Mouse (Mus musculus) hindbrain, embryonic 16.5 days (tissue): ENCODE results near the gene C8g. TPM values are rescaled to one million over a fixed set of nuclear protein-coding genes. Genes with fewer than 3 reads are reported as not detected.

Experiments
- ATAC-seq: fragments of 200-750 bp; cut with Nextera tagmentation; 2 replicates; pipeline ENCODE4 v1.8.0; 2017; ENCODE audit warnings: moderate TSS enrichment, moderate library complexity
- H3K27ac ChIP-seq: fragments of 300-500 bp; sonication (generic); 2 replicates; pipeline ENCODE4 v1.5.1; 2014; ENCODE audit warnings: low read depth, mild to moderate bottlenecking, control low read depth, low read length, moderate library complexity
- H3K27me3 ChIP-seq: fragments of 300-500 bp; sonication (generic); replicated peaks from 2 replicates; pipeline ENCODE4 v1.6.1; 2014; ENCODE audit warnings: low read length; ENCODE audit not compliant: control insufficient read depth, insufficient read depth
- H3K36me3 ChIP-seq: fragments of 300-500 bp; sonication (generic); 2 replicates; pipeline ENCODE4 v1.6.1; 2014; ENCODE audit warnings: mild to moderate bottlenecking, low read length, moderate library complexity, mixed read lengths; ENCODE audit not compliant: control insufficient read depth, insufficient read depth
- H3K4me1 ChIP-seq: fragments of 300-500 bp; sonication (generic); 2 replicates; pipeline ENCODE4 v1.6.1; 2014; ENCODE audit warnings: low read depth, low read length; ENCODE audit not compliant: control insufficient read depth, insufficient read depth
- H3K4me2 ChIP-seq: fragments of 300-500 bp; sonication (generic); 2 replicates; pipeline ENCODE4 v1.6.1; 2014; ENCODE audit warnings: mild to moderate bottlenecking, low read length, control low read depth, moderate library complexity
- H3K4me3 ChIP-seq: fragments of 300-500 bp; sonication (generic); 2 replicates; pipeline ENCODE4 v1.5.1; 2014; ENCODE audit warnings: mild to moderate bottlenecking, low read length, control low read depth, moderate library complexity
- H3K9ac ChIP-seq: fragments of 300-500 bp; sonication (generic); 2 replicates; pipeline ENCODE4 v1.6.1; 2014; ENCODE audit warnings: low read depth, mild to moderate bottlenecking, control low read depth, low read length, moderate library complexity
- H3K9me3 ChIP-seq: fragments of 300-500 bp; sonication (generic); 2 replicates; pipeline ENCODE4 v1.6.1; 2014; ENCODE audit warnings: mild to moderate bottlenecking, low read length, moderate library complexity; ENCODE audit not compliant: control insufficient read depth
- WGBS: fragments of 180-500 bp; shearing (Covaris S2); extraction: QIAGEN DNeasy Blood & Tissue Kit; methylation state at CpG from one replicate; pipeline ENCODE4 v1.1.7; 2014; 5-methylcytosine and 5-hydroxymethylcytosine counted together
- polyA plus RNA-seq: library from polyadenylated mRNA; unstranded; fragments of >200 nt; fragmentation: Nextera tagmentation; extraction: Ambion mirVana; gene quantifications from 2 replicates; pipeline ENCODE4 v1.2.1, GENCODE M21; 2015

C8g gene
- polyA plus RNA-seq, 1 experiment from 2014 or later, result 6.1 TPM

DNA sequence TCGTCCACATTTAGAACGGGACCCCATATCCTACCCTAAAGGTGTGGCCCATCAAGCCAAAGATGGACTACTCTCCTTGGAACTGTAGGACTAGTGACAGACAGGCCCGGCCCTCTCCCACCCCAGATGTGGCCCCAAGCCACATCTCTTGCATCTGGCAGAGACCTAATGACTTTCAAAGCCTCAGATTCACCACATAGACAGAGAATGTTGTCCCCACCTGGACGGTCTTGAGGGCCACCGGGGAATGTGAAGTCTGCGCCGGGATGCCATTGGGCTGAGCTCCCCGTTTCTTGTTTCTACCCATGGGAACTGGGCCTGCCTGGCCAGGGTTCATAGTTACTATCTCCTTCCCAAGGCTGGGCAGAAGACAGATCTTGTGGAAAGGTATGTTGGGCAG, 24.0 kb downstream of the C8g start:
- no peaks in the 10 kb centered on the region for H3K27me3 ChIP-seq
- H3K9me3 ChIP-seq, result no peaks in the 10 kb centered on the region
- ATAC-seq, result no peak
- no peak overlapping the region for H3K4me3 ChIP-seq
- H3K36me3 ChIP-seq, result no peaks in the 10 kb centered on the region
- no peaks in the 10 kb centered on the region; the same call in 1 of the 2 replicates for H3K4me1 ChIP-seq
- no peak overlapping the region for H3K4me2 ChIP-seq
- no peak overlapping the region for H3K9ac ChIP-seq
- WGBS, result 90% methylated on average over 8 of the region's 8 CpGs
- H3K27ac ChIP-seq, result no peak overlapping the region

DNA sequence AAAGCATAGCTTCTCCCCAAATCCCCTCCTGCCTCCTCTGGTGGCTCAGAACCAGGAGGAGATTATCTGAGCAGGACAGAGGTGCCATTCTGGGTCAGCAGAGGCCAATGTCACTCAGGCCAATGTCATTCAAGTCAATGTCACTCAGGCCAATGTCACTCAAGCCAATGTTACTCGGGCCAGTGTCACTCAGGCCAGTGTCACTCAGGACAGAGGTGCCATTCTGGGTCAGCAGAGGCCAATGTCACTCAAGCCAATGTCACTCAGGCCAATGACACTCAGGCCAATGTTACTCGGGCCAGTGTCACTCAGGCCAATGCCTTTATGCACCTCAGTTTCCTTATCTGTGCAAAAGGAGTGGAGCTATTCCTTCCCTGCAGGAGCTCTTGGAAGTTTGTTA, 29.0 kb downstream of the C8g start:
- Histone ChIP-seq H3K9ac (no peak overlapping the region), H3K4me3 (no peak overlapping the region), H3K27me3 (no peaks in the 10 kb centered on the region), H3K36me3 (no peaks in the 10 kb centered on the region), H3K9me3 (no peaks in the 10 kb centered on the region), H3K27ac (no peak overlapping the region), H3K4me1 (peaks cover 10% of the 10 kb centered on the region), H3K4me2 (no peak overlapping the region)
- ATAC-seq, result no peak
- WGBS, result 89% methylated on average over 2 of the region's 2 CpGs

DNA sequence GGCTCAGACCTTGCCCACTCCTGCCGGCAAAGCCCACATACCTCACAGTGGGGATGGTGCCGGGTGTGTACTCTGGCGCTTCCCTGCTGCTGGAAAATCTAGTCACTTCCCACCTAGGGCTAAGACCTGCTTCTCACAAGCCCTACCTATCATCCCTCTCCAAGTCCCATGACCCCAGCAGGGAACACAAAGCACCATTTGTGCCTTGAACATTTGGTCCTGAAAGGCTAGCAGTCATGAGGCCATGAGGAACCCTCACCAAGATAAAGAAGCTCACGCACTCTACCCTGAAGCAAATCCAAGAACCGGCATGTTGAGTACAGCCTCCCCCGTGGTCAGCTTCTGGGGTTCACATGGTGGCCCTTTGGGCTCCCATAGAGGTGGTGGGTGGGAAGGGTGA, 31.6 kb downstream of the C8g start, which contains the start of gene Ptgds:
Gene Ptgds, minus strand, starts transcription at position 78 of the 400 bp plus-strand sequence.
- Histone ChIP-seq H3K9ac (peak within 1 kb of the TSS; percentile 33; the same call in 1 of the 2 replicates), H3K4me2 (no peak within 1 kb of the TSS), H3K9me3 (no peaks in the 10 kb centered on the region), H3K36me3 (no peaks in the 10 kb centered on the region), H3K27me3 (no peaks in the 10 kb centered on the region), H3K4me3 (no peak within 1 kb of the TSS), H3K27ac (peak within 1 kb of the TSS; percentile 65), H3K4me1 (peaks cover 10% of the 10 kb centered on the region)
- 60% methylated on average over 6 of the region's 6 CpGs for WGBS
- ATAC-seq, result no peak

DNA sequence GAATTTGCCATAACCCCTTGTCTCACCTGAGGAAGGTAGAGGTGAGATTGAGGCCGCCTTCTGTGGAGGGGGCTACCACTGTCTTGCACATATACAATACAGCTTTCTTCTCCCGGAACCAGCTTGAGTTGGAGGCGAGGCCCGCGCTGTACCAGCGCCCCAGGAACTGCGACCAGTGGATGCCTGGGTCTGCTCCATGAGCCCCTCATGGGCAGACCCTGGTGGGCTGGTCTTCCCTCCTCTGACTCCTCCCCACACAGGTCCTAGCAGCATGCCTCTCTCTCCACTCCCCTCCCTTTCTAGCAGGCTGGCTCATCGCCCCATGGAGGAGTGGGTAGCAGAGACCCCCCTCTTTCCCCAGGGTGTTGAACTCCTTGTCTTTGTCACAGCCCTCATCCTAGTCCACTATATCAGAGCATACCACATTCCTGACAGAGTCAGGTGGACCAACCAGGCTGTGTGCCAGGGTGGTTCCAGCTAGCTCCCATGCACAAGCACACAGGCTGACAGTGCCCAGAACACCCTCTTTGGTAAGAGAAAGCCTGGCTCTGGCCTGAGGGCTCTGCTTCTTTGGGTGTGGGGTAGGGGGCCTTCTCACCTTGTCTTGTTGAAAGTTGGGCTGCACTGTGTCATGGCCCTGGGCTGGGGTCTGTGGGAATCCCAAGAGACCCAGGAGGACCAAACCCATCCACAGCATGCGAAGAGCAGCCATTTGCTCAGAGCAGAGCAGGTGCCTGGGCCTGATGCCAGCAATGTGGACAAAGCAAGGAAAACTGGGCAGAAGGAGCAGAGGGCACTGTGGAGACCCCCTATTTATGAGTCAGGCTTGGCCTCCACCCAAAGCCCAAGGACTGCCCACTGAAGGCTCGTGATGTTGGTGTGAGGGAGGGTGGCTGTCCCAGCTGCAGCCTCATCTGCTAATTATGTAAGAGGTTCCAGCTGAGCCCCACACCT, 32.3 kb downstream of the C8g start:
- Histone ChIP-seq H3K4me3 (no peak overlapping the region), H3K4me2 (no peak overlapping the region), H3K36me3 (no peaks in the 10 kb centered on the region), H3K27ac (peak overlapping the region; percentile 65), H3K27me3 (no peaks in the 10 kb centered on the region), H3K4me1 (peaks cover 10% of the 10 kb centered on the region), H3K9me3 (no peaks in the 10 kb centered on the region), H3K9ac (peak overlapping the region; percentile 33; the same call in 1 of the 2 replicates)
- WGBS, result 66% methylated on average over 10 of the region's 10 CpGs
- peak; percentile 74 for ATAC-seq

DNA sequence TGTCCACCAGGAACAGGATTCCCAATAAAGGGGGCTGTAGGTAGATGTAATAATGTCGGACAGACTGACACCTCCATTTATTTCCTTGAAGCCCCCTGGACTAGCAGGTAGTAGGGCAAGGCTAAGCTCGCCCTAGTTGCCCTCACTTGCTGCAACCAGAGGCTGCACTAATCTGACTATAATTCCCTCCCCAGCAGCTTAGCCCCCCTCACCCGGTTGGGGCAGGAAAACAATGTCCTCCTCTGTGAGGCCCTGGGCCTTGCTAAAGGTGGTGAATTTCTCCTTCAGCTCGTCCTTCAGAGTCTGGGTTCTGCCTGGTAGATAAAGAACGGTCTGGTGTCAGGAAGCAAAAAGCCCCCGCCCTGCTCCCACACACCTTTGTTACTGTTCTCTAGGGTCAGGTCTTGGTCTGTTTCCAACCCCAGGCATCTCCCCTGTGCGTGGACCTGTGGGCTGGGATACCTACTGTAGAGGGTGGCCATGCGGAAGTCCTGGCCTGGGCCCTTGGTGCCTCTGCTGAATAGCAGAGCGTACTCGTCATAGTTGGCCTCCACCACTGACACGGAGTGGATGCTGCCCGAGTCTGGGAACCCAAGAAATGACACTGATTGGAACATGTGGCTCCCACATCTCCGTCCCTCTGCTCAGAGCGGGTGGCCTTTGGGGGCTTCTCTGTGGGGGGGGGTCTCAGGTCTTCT, 33.8 kb downstream of the C8g start:
- Histone ChIP-seq H3K9ac (no peak overlapping the region), H3K4me1 (peaks cover 10% of the 10 kb centered on the region), H3K27me3 (no peaks in the 10 kb centered on the region), H3K9me3 (no peaks in the 10 kb centered on the region), H3K27ac (no peak overlapping the region), H3K4me3 (no peak overlapping the region), H3K4me2 (no peak overlapping the region), H3K36me3 (no peaks in the 10 kb centered on the region)
- no peak for ATAC-seq
- WGBS, result 79% methylated on average over 11 of the region's 14 CpGs

DNA sequence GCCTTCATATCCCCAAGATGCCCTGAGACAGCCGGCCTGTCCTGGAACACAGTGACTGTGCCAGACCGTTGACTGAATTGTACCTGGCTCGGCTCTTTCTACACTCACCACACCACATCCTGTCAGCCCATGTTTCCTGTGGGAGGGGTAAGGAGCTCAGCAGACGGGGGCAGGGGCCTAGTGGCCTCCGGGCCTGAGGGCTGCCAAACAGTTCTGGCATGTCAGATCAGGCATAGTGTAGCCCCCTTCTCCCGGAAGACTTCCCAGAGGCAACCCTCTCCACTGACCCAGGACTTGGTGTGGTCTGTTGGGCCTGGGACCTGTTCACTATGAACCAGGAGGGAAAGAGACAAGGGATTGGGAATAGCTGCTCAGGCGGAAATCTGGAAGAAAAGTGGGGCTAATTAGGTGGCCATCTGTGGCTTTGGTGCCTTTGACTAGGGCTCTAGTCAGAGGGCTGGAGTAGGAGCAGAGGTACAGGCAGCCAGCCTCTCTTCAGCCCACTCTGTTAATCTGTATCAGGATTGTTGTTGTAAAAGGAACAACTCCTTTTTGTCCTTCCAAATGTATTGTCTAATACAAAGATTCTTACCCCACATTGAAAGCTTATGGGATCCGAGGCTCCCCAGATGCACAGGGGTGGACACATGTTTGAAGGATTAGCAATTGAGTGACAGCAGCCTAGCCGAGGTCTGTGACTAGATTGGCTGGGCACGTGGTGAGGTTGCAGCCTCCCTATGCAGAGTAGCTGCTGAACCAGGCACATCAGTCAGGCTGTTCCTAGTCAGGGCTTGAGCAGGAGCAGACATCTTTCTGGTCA, 35.5 kb downstream of the C8g start:
- Histone ChIP-seq H3K9me3 (no peaks in the 10 kb centered on the region), H3K36me3 (no peaks in the 10 kb centered on the region), H3K4me3 (no peak overlapping the region), H3K9ac (no peak overlapping the region), H3K4me2 (no peak overlapping the region), H3K27me3 (no peaks in the 10 kb centered on the region), H3K27ac (no peak overlapping the region), H3K4me1 (peaks cover 14% of the 10 kb centered on the region)
- ATAC-seq, result no peak
- 50% methylated on average over 10 of the region's 10 CpGs for WGBS

DNA sequence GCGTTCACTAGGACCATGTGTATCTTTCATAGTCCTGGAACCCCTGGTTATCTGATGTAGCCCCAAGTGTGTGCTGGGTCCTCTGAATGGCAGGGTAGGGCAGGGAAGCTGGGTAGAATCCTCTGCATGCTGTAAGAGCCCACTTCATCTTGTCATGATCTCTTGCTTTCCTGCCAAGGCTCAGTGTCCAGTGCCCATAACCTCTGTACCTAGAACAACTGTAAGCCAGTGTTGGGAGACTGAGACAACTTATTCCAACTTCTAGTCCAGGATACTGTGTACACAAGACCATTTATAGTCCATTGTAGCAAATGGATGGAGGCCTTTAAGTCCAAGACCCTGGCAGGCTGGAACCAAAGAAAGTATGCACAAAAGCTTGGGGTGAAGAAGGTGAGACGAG, 36.3 kb downstream of the C8g start:
- Histone ChIP-seq H3K27ac (no peak overlapping the region), H3K9me3 (no peaks in the 10 kb centered on the region), H3K36me3 (no peaks in the 10 kb centered on the region), H3K4me3 (no peak overlapping the region), H3K27me3 (no peaks in the 10 kb centered on the region), H3K4me2 (no peak overlapping the region), H3K9ac (no peak overlapping the region), H3K4me1 (peaks cover 14% of the 10 kb centered on the region)
- 94% methylated on average over 2 of the region's 2 CpGs for WGBS
- ATAC-seq, result no peak

DNA sequence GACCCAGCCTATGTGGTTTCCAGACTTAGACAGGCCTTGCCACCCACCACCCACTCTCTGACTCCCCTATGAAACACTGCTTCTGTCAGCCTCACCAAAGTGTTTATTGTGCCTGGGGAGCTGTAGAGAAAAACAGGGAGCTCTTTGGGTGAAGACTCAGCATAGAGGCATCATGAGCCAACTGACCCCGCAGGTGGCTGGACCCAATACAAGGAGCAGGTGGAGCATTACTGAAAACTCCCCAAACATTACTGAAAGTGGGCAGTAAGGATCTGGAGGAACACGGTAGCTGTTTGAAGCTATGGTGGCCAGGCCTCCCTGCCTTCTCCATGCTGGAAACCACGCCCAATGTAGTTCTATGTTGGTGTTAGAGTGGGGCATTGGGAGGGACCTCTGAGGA, 37.9 kb downstream of the C8g start:
- H3K27me3 ChIP-seq, result no peaks in the 10 kb centered on the region
- no peak overlapping the region for H3K4me2 ChIP-seq
- H3K27ac ChIP-seq, result no peak overlapping the region
- H3K4me1 ChIP-seq, result peaks cover 18% of the 10 kb centered on the region
- no peaks in the 10 kb centered on the region; the same call in 1 of the 2 replicates for H3K36me3 ChIP-seq
- H3K9ac ChIP-seq, result no peak overlapping the region
- ATAC-seq, result no peak
- no peaks in the 10 kb centered on the region for H3K9me3 ChIP-seq
- WGBS, result 87% methylated on average over 3 of the region's 3 CpGs
- no peak overlapping the region for H3K4me3 ChIP-seq
